Mouse (Mus musculus) liver, adult 2 months (tissue): Measurements from ENCODE around the gene Gm572.

Source experiments
- CTCF ChIP-seq: fragments of 200-500 bp; IDR thresholded peaks from 2 replicates; pipeline ENCODE4 v1.5.1; 2011; ENCODE audit warnings: low read depth, low read length, control low read depth
- POLR2A ChIP-seq: fragments of 200-500 bp; IDR thresholded peaks from 2 replicates; pipeline ENCODE4 v1.6.1; 2011; ENCODE audit warnings: low read length, control low read depth; ENCODE audit not compliant: insufficient read depth; ENCODE audit errors: extremely low read depth

GRCm38 (mm10) chr4:148664021-148664420, 20.9 kb downstream of the Gm572 start:
- TF ChIP-seq CTCF, result no peak
- TF ChIP-seq POLR2A, result no peak
